Mouse (Mus musculus) ES-E14 (cell line): ENCODE results near the gene Ppil6.

ENCODE experiments used
- CHD2 ChIP-seq: IDR thresholded peaks from 2 replicates; pipeline ENCODE4 v1.6.1; 2014; ENCODE audit warnings: mild to moderate bottlenecking, low read depth, low read length, inconsistent platforms
- HCFC1 ChIP-seq: IDR thresholded peaks from 2 replicates; pipeline ENCODE4 v1.6.1; 2012; ENCODE audit warnings: low read length, inconsistent platforms, borderline replicate concordance; ENCODE audit not compliant: insufficient read depth
- MAFK ChIP-seq: IDR thresholded peaks from 2 replicates; pipeline ENCODE4 v1.6.1; 2014; ENCODE audit warnings: mild to moderate bottlenecking, low read depth, low read length, inconsistent platforms; ENCODE audit not compliant: insufficient read depth
- ZNF384 ChIP-seq: IDR thresholded peaks from 2 replicates; pipeline ENCODE4 v1.6.1; 2012; ENCODE audit warnings: low read depth, low read length, inconsistent platforms

GRCm38 (mm10) chr10:41450137-41450670, 40.0 kb upstream of the Ppil6 start, which contains the start of gene Zbtb24:
- TF ChIP-seq ZNF384, result no peak
- no peak for TF ChIP-seq MAFK
- TF ChIP-seq CHD2, result no peak; the same call in 1 of the 2 replicates
- peak; percentile 72 for TF ChIP-seq HCFC1
